Mouse (Mus musculus) ovary, adult 18-20 months (tissue): ENCODE measurements around the gene Zfp385b.

Experiments
- DNase-seq: peaks from one replicate; pipeline ENCODE4 v3.0.0; 2022; ENCODE audit warnings: low spot score, mixed read lengths

Zfp385b gene

DNA sequence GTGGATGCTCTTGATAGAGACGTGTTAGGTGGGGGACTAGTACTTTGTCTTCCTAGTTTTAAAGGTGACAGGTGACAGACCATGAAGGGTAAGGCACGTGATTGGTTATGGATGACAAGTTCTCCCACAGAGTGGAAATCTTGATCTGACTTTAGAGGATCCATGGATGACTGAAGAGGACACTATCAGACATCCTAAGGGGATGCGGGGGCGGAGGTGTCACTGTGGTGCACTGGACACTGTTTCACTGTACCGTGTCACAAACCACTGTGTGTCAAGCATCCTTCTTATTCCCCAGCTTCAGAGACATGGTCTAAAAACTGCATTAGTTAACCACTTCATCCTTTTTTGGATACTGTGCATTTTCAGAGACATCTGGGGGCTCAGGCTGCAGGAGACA lies 440.1 kb downstream of the Zfp385b start:
- no peak for DNase-seq

- DNase-seq, result no peak
These were observed 442.6 kb downstream of the Zfp385b start for GRCm38 (mm10) chr2:77376823-77377222.

- no peak for DNase-seq
These were observed 444.3 kb downstream of the Zfp385b start for GRCm38 (mm10) chr2:77375155-77375554.

- no peak for DNase-seq
These were observed 450.3 kb downstream of the Zfp385b start for GRCm38 (mm10) chr2:77369174-77369573.
